Mouse (Mus musculus): ENCODE measurements at regions not wholly inside any gene's neighbourhood (a gene's known extent, or its start where the extent isn't known, plus 50 kb on each side); places are given as distances from the start of the nearest gene placed in this dataset.

GRCm38 (mm10) chr15:42366796-42367195 lies 2232.6 kb downstream of the 9330182O14Rik start:
- WGBS, result 47% methylated on average over 3 of the region's 3 CpGs
- no peak for ATAC-seq (ENCODE audit: low FRiP score)
- Histone ChIP-seq H3K27me3 (ENCODE audit: control insufficient read depth, insufficient read depth, low read length) (no peaks in the 10 kb centered on the region), H3K27ac (no peak overlapping the region), H3K4me3 (replicated peaks; ENCODE audit: low read length) (no peak overlapping the region), H3K4me2 (replicated peaks) (no peak overlapping the region), H3K9me3 (ENCODE audit: control insufficient read depth, low read length) (no peaks in the 10 kb centered on the region), H3K36me3 (replicated peaks; ENCODE audit: control insufficient read depth, insufficient read depth) (no peaks in the 10 kb centered on the region), H3K4me1 (replicated peaks; ENCODE audit: control insufficient read depth, insufficient read depth, low read length) (no peaks in the 10 kb centered on the region), H3K9ac (no peak overlapping the region)
- no peak for DNase-seq (ENCODE audit: low spot score)

- no peak overlapping the region for H3K4me3 ChIP-seq (replicated peaks; ENCODE audit: low read length)
- DNase-seq (ENCODE audit: low spot score), result no peak
- no peak overlapping the region for H3K27ac ChIP-seq
- H3K4me1 ChIP-seq (replicated peaks; ENCODE audit: control insufficient read depth, insufficient read depth, low read length), result no peaks in the 10 kb centered on the region
- no peaks in the 10 kb centered on the region for H3K36me3 ChIP-seq (replicated peaks; ENCODE audit: control insufficient read depth, insufficient read depth)
- no peak overlapping the region for H3K9ac ChIP-seq
- ATAC-seq (ENCODE audit: low FRiP score), result no peak
- H3K27me3 ChIP-seq (ENCODE audit: control insufficient read depth, insufficient read depth, low read length), result no peaks in the 10 kb centered on the region
- H3K9me3 ChIP-seq (ENCODE audit: control insufficient read depth, low read length), result no peaks in the 10 kb centered on the region
- no peak overlapping the region for H3K4me2 ChIP-seq (replicated peaks)
Observed at GRCm38 (mm10) chr15:42369603-42370002, 2235.4 kb downstream of the 9330182O14Rik start.

- no peak for DNase-seq (ENCODE audit: low spot score)
- no peaks in the 10 kb centered on the region for H3K9me3 ChIP-seq (ENCODE audit: control insufficient read depth, low read length)
- no peaks in the 10 kb centered on the region for H3K4me1 ChIP-seq (replicated peaks; ENCODE audit: control insufficient read depth, insufficient read depth, low read length)
- H3K36me3 ChIP-seq (replicated peaks; ENCODE audit: control insufficient read depth, insufficient read depth), result no peaks in the 10 kb centered on the region
- no peaks in the 10 kb centered on the region for H3K27me3 ChIP-seq (ENCODE audit: control insufficient read depth, insufficient read depth, low read length)
- no peak for ATAC-seq (ENCODE audit: low FRiP score)
- no peak overlapping the region for H3K4me2 ChIP-seq (replicated peaks)
- H3K4me3 ChIP-seq (replicated peaks; ENCODE audit: low read length), result no peak overlapping the region
- no peak overlapping the region for H3K9ac ChIP-seq
- WGBS, result 78% methylated on average over 1 of the region's 1 CpGs
- H3K27ac ChIP-seq, result no peak overlapping the region
Observed at GRCm38 (mm10) chr15:42370044-42370443, 2235.9 kb downstream of the 9330182O14Rik start.

GRCm38 (mm10) chr15:42372704-42373286 lies 2238.6 kb downstream of the 9330182O14Rik start:
- H3K36me3 ChIP-seq (replicated peaks; ENCODE audit: control insufficient read depth, insufficient read depth), result no peaks in the 10 kb centered on the region
- WGBS, result 93% methylated on average over 2 of the region's 2 CpGs
- ATAC-seq (ENCODE audit: low FRiP score) (no peak), DNase-seq (ENCODE audit: low spot score) (no peak)
- no peaks in the 10 kb centered on the region for H3K9me3 ChIP-seq (ENCODE audit: control insufficient read depth, low read length)
- no peaks in the 10 kb centered on the region for H3K4me1 ChIP-seq (replicated peaks; ENCODE audit: control insufficient read depth, insufficient read depth, low read length)
- H3K9ac ChIP-seq, result no peak overlapping the region
- H3K4me3 ChIP-seq (replicated peaks; ENCODE audit: low read length), result no peak overlapping the region
- H3K4me2 ChIP-seq (replicated peaks), result no peak overlapping the region
- H3K27me3 ChIP-seq (ENCODE audit: control insufficient read depth, insufficient read depth, low read length), result no peaks in the 10 kb centered on the region
- no peak overlapping the region for H3K27ac ChIP-seq

Data from hindbrain, embryonic 14.5 days (tissue).